Mouse (Mus musculus) erythroblast, embryonic 14.5 days (primary cell): Measurements from ENCODE around the gene Eef2k.

ENCODE experiments used
- GATA1 ChIP-seq: IDR thresholded peaks from 2 replicates; pipeline ENCODE4 v1.6.1; 2012; ENCODE audit warnings: low read length, inconsistent platforms, mixed read lengths
- TAL1 ChIP-seq: IDR thresholded peaks from 3 replicates; pipeline ENCODE4 v1.6.1; 2012; ENCODE audit warnings: low read length, inconsistent platforms, mixed read lengths

GRCm38 (mm10) chr7:120870431-120871008 lies 27.9 kb downstream of the Eef2k start:
- TF ChIP-seq TAL1 (no peak), GATA1 (no peak)
